Mouse (Mus musculus): ENCODE measurements around the gene Znhit1. TPM values are rescaled to one million over a fixed set of nuclear protein-coding genes. Genes with fewer than 3 reads are reported as not detected.

Gene Znhit1
- polyA plus RNA-seq, 1 experiment: 92.2 TPM

DNA sequence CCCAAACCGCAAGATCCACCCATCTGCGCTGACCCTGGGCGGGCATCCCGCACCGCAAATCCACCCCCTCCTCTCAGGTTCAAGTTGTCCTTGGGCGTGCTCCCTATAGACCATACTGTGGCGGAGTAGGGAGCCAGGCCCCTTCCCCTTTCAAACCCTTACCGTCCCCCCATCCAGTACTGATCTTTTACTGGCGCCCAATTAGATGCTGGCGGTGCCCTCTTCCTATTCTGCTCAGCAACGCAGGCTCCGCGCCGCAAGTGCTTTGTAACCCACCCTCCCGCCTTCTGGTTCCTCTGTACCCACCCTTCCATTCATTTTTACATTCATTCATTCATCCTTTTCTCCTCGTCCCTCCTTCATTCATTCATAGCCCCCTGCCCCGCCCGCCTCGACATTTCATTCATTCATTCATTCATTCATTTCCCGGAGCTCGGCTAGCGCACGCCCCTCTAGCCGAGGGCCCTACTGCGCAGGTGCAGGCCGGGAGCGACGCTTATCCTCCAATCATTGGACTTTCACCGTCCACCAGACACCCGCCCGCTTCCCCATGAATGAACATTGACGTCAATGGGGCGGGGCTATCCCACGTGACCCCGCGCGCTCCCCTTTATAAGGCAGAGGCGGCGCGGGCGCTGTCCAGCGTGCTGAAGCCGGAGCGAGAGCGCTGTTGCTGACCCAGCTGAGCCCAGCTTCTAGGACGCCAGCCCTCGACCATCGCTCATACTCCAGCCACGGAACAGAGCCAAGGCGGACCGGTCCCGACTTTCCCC is 42.0 kb upstream of the Znhit1 start:
- peaks cover 29% of the 10 kb centered on the region for H3K4me1 ChIP-seq (ENCODE audit: control insufficient read depth, insufficient read depth, insufficient read length, low read length)
- peaks cover 53% of the 10 kb centered on the region for H3K27me3 ChIP-seq (ENCODE audit: control insufficient read depth, insufficient read depth, low read length)
- H3K36me3 ChIP-seq (ENCODE audit: control insufficient read depth, insufficient read depth, low read length): no peaks in the 10 kb centered on the region
- 2% methylated on average over 52 of the region's 52 CpGs for WGBS
- TF ChIP-seq POLR2A (IDR thresholded peaks at IDR 0.05; ENCODE audit: low read depth, low read length): no peak
- no peak for TF ChIP-seq CTCF (IDR thresholded peaks at IDR 0.05; ENCODE audit: extremely low read depth, insufficient read length, insufficient replicate concordance, low read depth, low read length)
- H3K4me3 ChIP-seq (ENCODE audit: low read depth, low read length): peak overlapping the region; percentile 47
- H3K27ac ChIP-seq (ENCODE audit: insufficient read depth, low read depth, low read length): no peak overlapping the region

DNA sequence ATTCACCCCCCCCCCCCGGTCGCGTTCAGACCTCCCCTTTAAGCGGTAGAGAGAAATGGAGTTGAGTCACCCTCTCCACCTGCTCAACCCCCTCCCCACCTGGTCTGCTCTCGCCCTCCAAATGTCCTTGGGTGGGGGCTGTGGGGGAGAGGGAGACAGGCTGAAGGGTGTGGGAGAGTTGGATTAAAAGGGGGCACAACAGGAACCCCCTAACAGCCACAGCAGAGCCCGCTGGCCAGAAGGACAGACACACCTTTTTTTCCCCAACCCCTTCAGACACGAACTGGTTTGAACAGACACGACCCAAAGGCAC is 41.4 kb upstream of the Znhit1 start:
- TF ChIP-seq POLR2A (IDR thresholded peaks at IDR 0.05; ENCODE audit: low read depth, low read length) (no peak), CTCF (IDR thresholded peaks at IDR 0.05; ENCODE audit: extremely low read depth, insufficient read length, insufficient replicate concordance, low read depth, low read length) (no peak)
- peaks cover 29% of the 10 kb centered on the region for H3K4me1 ChIP-seq (ENCODE audit: control insufficient read depth, insufficient read depth, insufficient read length, low read length)
- WGBS: 2% methylated on average over 8 of the region's 8 CpGs
- no peak overlapping the region for H3K4me3 ChIP-seq (ENCODE audit: low read depth, low read length)
- no peaks in the 10 kb centered on the region for H3K36me3 ChIP-seq (ENCODE audit: control insufficient read depth, insufficient read depth, low read length)
- no peak overlapping the region for H3K27ac ChIP-seq (ENCODE audit: insufficient read depth, low read depth, low read length)
- peaks cover 58% of the 10 kb centered on the region for H3K27me3 ChIP-seq (ENCODE audit: control insufficient read depth, insufficient read depth, low read length)

DNA sequence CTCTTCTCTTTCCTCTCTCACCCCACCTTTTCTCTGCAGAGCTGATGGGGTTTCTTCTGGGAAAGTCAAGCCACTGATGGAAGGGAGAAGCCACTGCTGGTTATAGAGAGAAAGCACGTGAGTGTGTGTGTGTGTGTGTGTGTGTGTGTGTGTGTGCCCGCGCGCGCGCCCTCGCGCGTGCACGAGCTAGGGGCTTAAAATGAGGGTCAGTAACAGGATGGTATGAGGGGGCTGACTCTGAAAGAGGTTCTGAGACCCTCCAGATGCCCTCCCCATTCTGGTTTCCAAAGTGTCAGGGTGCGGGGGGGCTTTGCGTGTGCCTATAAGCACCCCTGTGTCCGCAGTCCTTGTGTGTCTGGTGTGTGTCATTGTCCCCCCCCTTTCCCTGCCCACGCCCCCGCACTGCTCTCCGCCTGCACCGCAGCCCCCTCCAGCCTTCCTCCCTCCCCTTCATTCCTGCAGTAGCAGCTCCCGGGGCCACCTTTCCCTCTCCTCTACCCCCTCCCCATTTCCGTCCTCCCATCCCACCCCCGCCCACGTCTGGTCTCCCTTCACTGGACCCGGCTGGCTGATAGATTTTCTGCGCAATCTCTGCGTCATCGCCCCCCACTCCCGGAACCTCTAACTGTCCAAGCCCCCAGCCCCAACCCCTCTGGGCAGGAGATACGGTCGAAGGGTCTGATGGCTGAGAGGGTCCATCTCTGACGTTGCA is 40.9 kb upstream of the Znhit1 start:
- H3K27ac ChIP-seq (ENCODE audit: insufficient read depth, low read depth, low read length): no peak overlapping the region
- WGBS: 10% methylated on average over 29 of the region's 29 CpGs
- H3K36me3 ChIP-seq (ENCODE audit: control insufficient read depth, insufficient read depth, low read length): no peaks in the 10 kb centered on the region
- no peak overlapping the region for H3K4me3 ChIP-seq (ENCODE audit: low read depth, low read length)
- peaks cover 29% of the 10 kb centered on the region for H3K4me1 ChIP-seq (ENCODE audit: control insufficient read depth, insufficient read depth, insufficient read length, low read length)
- H3K27me3 ChIP-seq (ENCODE audit: control insufficient read depth, insufficient read depth, low read length): peaks cover 58% of the 10 kb centered on the region
- no peak for TF ChIP-seq CTCF (IDR thresholded peaks at IDR 0.05; ENCODE audit: extremely low read depth, insufficient read length, insufficient replicate concordance, low read depth, low read length)
- TF ChIP-seq POLR2A (IDR thresholded peaks at IDR 0.05; ENCODE audit: low read depth, low read length): no peak

DNA sequence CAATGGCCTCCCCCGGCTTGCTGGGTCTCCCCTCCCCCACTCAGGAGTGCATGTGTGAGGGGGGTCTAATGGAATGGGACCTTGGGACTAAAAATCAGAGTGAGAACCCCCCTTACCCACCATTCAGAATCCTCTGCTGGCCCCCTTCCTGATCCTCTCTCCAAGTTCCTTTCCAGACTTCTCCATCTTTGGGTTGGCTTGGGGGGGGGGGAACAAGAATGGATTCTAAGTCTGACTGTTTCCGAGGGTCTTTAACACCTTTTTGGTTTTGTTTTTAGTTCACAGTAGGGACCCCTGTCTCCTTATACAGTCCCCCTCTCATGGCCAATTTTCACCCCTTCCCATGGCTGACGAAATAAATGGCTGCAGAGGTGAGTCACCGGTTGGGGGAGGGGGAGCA is 38.3 kb upstream of the Znhit1 start, which contains the start of gene Vgf:
Gene Vgf (plus strand): TSS at position 301 of the 400 bp plus-strand sequence.
- H3K27ac ChIP-seq (ENCODE audit: insufficient read depth, low read depth, low read length): no peak within 1 kb of the TSS
- no peaks in the 10 kb centered on the region for H3K36me3 ChIP-seq (ENCODE audit: control insufficient read depth, insufficient read depth, low read length)
- no peak within 1 kb of the TSS for H3K4me3 ChIP-seq (ENCODE audit: low read depth, low read length)
- 22% methylated on average over 4 of the region's 4 CpGs for WGBS
- peaks cover 48% of the 10 kb centered on the region for H3K27me3 ChIP-seq (ENCODE audit: control insufficient read depth, insufficient read depth, low read length)
- TF ChIP-seq CTCF (IDR thresholded peaks at IDR 0.05; ENCODE audit: extremely low read depth, insufficient read length, insufficient replicate concordance, low read depth, low read length): no peak
- TF ChIP-seq POLR2A (IDR thresholded peaks at IDR 0.05; ENCODE audit: low read depth, low read length): no peak
- peaks cover 11% of the 10 kb centered on the region for H3K4me1 ChIP-seq (ENCODE audit: control insufficient read depth, insufficient read depth, insufficient read length, low read length)

DNA sequence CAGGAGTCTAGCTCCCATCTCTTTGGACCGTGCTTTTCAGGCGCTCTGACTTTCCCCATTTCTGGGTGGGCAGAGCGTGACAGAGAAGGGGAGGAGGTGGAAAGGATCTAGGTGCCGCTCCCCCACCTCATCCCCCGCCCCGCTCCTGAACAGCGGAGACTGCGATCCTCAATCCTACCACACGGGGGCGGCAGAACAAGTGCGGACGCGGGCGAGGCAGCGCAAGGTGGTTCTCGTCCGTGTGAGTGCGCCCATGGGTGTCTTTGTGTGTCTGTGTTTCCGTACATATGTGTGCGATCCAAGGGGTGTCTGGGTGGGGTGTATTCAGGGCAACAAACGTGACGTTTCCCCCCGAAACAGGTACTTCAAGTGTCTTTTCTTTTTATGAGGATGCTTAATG is 37.3 kb upstream of the Znhit1 start:
- peaks cover 6% of the 10 kb centered on the region for H3K4me1 ChIP-seq (ENCODE audit: control insufficient read depth, insufficient read depth, insufficient read length, low read length)
- under 1% methylated on average over 23 of the region's 23 CpGs for WGBS
- H3K27me3 ChIP-seq (ENCODE audit: control insufficient read depth, insufficient read depth, low read length): peaks cover 39% of the 10 kb centered on the region
- H3K27ac ChIP-seq (ENCODE audit: insufficient read depth, low read depth, low read length): no peak overlapping the region
- TF ChIP-seq CTCF (IDR thresholded peaks at IDR 0.05; ENCODE audit: extremely low read depth, insufficient read length, insufficient replicate concordance, low read depth, low read length): peak; percentile 82
- TF ChIP-seq POLR2A (IDR thresholded peaks at IDR 0.05; ENCODE audit: low read depth, low read length): peak; percentile 21; the same call in 1 of the 2 replicates
- H3K4me3 ChIP-seq (ENCODE audit: low read depth, low read length): no peak overlapping the region
- H3K36me3 ChIP-seq (ENCODE audit: control insufficient read depth, insufficient read depth, low read length): no peaks in the 10 kb centered on the region

DNA sequence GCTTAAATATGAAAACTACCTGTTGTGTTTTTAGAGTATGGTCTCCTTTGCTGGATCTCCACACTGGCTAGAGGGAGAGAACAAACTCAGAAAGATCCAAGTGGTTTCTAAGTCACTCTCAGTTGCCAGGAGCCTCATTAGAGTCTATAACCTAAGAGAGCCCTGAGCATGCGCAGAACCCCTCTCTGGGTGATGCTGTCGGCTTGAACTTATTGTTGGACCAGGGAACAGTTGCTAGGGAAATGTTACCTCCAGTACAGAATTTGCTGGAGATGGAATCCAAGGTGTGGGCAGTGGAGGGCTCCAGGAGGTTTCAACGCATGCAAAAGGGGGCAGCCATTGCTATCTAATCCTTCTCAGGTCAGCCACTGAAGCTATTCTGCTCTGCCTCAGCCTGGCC is 36.5 kb upstream of the Znhit1 start:
- no peak for TF ChIP-seq POLR2A (IDR thresholded peaks at IDR 0.05; ENCODE audit: low read depth, low read length)
- no peak for TF ChIP-seq CTCF (IDR thresholded peaks at IDR 0.05; ENCODE audit: extremely low read depth, insufficient read length, insufficient replicate concordance, low read depth, low read length)

DNA sequence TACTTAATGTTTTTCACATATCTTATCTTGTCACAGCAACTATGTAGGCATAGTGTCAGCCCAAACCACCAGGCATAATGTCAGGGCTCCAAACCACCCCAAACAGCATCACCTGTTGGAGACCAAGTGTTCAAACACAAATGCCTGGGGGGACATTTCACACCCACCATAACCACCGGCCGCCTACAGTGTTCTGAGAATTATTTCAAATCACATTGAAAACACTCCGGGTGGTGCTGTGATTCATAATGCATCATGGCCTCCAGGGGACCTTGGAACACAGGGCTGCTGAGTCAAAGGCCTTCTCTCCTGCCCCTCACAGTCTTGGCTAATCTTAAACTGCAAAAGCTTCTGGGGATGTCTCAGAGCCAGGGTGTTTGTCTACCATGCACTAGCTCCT is 28.1 kb upstream of the Znhit1 start:
- no peaks in the 10 kb centered on the region for H3K36me3 ChIP-seq (ENCODE audit: control insufficient read depth, insufficient read depth, low read length)
- no peak for TF ChIP-seq POLR2A (IDR thresholded peaks at IDR 0.05; ENCODE audit: low read depth, low read length)
- TF ChIP-seq CTCF (IDR thresholded peaks at IDR 0.05; ENCODE audit: extremely low read depth, insufficient read length, insufficient replicate concordance, low read depth, low read length): no peak
- H3K4me1 ChIP-seq (ENCODE audit: control insufficient read depth, insufficient read depth, insufficient read length, low read length): peaks cover 2% of the 10 kb centered on the region; the same call in 1 of the 2 replicates
- WGBS: 87% methylated on average over 3 of the region's 3 CpGs
- H3K27me3 ChIP-seq (ENCODE audit: control insufficient read depth, insufficient read depth, low read length): no peaks in the 10 kb centered on the region
- no peak overlapping the region for H3K4me3 ChIP-seq (ENCODE audit: low read depth, low read length)
- no peak overlapping the region for H3K27ac ChIP-seq (ENCODE audit: insufficient read depth, low read depth, low read length)

More for the DNA sequence above, 36.5 kb upstream of the Znhit1 start:
- Histone ChIP-seq H3K4me1 (ENCODE audit: control insufficient read depth, insufficient read depth, insufficient read length, low read length) (no peaks in the 10 kb centered on the region), H3K36me3 (ENCODE audit: control insufficient read depth, insufficient read depth, low read length) (no peaks in the 10 kb centered on the region), H3K27ac (ENCODE audit: insufficient read depth, low read depth, low read length) (no peak overlapping the region), H3K27me3 (ENCODE audit: control insufficient read depth, insufficient read depth, low read length) (peaks cover 35% of the 10 kb centered on the region), H3K4me3 (ENCODE audit: low read depth, low read length) (no peak overlapping the region)
- 55% methylated on average over 3 of the region's 3 CpGs for WGBS
